Mouse (Mus musculus) right cerebral cortex, adult 2 months (tissue): Measurements from ENCODE around the gene N4bp1.

Experiments used
- DNase-seq, 2 experiments: peaks; one replicate each; pipeline ENCODE4 v3.0.0; 2021 to 2022; ENCODE audit warnings: low spot score in 2 of 2

N4bp1 gene

DNA sequence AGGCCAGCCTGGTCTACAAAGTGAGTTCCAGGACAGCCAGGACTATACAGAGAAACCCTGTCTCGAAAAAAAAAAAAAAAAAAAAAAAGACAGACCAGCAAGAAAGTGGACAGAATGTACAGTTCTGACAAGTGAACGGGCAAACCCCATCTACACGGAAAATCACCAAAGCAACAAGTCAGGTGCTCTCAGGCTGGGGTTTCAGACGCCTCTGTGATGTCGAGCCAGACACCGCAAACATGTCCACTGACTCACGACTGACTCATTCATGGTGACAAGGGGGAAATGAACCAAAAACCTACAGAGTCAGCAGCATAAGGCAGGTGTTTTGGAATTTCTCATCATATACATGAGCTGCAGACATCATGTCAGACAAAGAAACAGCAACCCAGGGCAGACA, 28.8 kb downstream of the N4bp1 start:
- DNase-seq = peak in 1 of 2 experiments; percentile 41

DNA sequence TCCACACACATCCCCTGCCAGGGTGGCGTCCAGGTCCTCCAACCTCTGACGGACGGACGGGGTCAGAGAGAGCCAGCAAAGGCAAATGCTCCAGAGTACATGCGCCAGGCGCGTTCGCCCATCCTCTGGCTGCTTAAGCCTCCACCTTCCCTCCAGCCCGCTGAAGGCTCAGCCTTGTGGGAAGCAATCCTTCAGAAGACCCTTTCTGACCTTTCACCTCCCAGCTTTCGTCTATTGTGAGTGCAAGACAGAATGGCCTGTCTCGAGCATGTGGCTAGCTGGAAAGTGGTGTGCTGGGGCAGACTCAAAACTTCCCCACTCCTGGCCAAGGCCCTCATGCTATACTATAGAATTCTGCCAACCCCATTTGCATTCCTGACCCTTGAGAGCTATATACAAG, 30.4 kb downstream of the N4bp1 start:
- no peak for DNase-seq

DNA sequence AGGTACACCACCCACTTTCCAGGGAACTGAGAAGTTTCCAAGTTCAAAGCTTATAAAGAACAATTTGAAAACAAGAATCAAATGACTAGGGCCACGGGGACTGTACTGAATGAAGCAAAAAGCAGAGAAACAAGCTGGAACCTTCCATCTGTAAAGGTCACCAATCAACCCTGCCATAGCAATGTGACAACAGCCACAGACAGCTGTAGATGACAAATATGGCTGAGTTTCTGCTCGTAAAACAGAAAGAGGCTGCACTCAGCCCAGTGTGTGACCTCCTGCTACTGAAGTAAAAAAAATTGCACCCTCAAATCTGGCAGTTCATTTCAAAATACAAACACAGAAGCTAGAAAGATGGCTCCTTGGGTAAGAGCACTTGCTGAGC, 31.1 kb downstream of the N4bp1 start:
- no peak for DNase-seq

DNA sequence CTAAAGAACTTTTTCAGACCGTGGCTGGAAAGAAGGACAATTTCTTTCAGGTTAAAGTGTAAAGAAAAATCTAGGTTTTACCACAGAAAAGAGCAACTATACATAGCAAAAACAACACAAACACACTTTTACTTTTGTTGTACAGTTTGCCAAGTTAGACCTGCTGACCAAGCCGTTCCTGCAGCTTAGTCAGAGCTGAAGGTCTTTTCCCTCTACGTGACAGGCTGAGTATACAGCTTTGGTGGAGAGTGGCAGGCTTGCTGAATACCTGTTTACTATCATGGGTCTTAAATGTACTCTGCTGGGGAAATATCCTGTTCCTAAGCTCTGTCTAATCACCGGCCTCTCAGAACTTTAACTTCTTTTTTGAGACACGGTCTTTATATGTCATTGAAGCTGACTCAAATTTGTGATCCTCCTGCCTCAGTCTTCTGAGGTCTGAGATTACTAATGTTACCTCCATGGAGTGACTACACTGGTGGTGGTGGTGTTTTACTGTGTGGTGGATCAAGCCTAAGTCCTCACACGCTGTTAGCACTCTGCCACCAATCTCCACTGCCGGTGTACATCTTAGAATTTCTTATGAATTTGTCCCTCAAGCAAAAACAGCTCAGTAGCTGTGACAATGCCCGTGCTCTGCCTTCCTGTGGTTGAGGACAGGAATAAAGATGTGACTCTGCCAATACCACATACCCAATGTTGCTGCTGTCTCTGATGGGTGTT, 31.6 kb downstream of the N4bp1 start:
- no peak for DNase-seq

DNA sequence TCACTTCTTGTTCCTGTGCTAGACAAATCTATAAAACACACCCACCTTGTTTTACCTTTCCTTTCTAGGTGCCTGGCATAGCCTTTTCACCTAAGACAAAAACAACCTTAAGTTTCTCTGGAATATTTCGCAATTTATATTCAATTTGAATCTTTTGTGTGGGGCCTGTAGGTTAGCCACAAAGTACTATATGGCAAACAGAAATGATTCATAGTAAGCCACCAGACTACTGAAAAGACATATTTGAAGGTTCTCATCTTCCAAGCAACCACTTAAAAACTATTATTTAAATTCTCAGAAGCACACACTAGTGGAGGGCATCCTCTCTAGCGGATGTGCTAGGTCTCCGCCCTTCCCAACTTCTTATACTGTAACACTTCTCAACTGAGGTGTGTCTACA, 32.6 kb downstream of the N4bp1 start:
- DNase-seq = no peak

DNA sequence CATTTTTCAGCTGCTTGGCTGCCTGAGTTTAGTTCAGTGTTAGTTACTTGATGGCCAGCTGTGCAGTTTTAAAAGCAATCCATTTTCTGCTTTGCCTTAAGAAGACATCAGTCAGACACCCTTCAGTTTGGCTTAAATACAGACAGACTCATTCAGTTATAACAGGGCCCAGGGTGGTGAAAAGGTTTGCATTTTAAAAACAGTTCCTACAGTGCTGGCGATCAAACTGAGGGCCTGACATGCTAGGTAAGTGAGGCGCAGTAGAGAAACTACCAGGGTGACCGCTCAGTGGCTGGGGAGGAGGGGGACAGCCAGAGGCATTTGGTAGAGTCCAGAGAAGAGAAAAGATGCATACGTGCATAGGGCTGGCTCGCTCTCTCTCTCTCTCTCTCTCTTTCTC, 36.2 kb downstream of the N4bp1 start:
- DNase-seq = no peak

DNA sequence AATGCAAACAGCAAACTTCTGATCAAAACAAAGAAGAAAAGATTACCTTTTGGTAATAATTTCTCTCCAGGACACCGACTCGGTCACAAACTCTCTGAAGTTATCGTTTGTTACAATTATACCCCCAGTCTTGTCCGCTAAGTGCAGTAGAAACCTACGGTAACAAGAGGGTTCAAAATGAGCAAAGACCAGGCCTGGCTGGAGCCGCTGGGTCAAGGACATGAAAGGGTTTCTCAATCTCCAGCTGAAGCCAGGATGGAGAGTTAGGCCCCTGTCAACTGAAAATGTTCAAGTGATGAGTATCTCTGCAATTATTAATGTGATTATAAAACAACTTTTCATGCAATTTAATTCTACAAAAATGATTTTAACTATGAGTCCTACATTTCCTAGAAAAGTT, 36.7 kb downstream of the N4bp1 start:
- DNase-seq = no peak

DNA sequence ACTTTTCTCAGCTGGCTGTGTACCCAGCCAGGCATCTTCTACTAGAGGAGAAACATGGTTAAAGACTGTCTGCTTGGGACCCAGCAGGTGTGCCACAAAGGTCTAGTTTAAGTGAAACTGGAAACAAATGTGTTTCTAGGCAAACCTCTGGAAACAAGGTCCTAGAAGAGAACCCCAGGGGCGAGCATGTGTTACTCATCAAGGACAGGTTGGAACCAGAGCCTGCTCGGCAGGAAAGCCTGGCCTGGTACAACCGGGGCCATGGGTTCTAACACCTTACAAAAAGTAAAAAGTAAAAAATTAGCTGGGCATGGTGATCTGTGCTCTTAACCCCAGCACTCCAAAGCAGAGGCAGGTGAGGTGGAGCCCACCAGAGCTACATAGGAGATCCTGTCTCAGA, 38.0 kb downstream of the N4bp1 start:
- DNase-seq = no peak

DNA sequence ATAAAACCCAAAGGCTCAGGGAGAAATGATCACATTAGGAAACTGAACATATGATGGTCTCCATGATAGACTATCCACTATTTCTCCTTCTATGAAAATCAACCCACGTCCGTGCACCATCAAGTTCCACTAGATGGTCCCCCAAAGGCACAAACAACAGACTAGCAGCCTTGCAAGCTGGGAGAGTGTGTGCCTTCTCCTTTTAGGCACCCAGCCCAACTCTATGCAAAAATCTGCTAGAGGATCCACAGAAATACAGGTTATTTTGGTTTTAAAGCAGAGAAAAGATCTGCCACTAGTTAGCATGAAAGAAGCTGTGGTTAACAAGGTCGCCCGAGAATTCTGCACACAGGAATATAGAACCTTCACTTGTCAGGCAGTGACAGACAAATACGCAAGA, 39.2 kb downstream of the N4bp1 start:
- DNase-seq = no peak

DNA sequence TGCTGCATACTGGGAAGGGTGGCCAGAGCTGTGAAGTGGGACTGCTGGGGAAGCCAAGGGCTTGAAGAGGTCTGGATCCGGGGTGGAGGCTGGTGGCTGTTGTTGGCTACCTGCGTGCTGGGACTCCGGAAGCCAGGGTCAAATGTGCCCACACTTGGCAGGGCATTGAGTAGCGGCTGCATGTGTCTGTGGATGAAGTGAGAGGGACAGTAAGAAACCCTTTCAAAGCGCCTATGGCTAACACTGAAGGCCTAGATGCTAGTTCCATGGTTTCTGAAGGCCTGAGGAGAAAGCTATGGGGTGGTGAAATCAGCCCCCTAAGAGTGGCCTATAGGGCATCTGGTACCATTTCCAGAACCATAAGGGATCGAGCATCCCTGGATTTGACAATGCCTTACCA, 40.2 kb downstream of the N4bp1 start:
- DNase-seq = no peak

DNA sequence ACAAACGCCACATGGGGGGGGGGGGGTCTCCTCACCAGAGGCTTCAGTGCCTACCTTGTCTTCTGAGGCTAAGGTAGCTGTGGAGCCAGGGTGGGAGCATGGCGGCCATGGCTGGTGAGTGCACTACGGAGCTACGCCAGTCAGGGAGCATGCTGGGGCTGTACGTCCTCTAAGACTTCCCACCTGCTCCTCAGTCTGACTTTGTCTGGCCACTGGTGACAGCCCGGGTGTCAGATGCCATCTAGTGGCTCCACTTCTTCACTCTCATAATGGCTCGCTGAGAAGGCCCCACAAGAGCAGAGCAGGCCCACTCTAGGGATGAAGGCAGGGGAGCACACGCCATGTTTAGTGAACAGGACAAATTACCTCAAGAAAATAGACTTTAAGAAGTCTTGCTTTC, 41.2 kb downstream of the N4bp1 start:
- peak; percentile 32 to 39 for DNase-seq

DNA sequence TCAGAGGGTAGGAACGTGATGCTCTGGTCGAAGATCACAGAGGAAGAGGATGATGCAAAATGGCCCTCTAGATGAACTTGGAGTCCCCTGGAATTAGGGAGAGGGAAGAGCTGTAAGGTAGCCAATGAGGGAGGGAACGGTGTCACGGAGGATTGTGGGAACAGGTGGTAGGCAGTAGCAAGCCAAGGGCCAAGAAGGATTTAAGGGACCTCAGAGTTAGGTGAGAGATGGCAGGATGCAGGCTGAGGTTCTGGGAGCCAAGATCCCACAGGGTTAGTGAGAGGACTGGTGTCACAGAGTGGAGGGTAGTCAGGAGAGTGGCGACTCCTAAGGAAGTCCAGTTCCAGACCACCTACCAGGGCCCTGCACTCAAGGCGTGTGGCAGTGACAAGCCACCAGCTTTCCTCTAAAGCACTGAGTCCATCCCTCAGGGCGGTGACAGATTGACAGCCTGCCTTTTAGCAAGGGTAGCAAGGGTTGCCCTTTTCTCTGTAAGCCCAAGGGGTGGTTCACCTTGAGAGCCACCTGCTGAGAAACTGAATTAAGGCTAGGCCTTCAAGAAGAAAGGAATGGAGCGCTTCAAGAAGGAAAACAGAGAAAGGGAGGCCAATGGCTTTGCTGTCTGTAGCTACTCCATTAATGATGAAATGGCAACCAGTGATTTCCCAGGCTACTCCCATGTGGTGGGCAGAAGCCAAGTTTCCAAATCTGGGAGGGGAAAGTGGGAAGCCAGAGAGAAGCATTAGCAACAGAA, 43.3 kb downstream of the N4bp1 start:
- DNase-seq = no peak

DNA sequence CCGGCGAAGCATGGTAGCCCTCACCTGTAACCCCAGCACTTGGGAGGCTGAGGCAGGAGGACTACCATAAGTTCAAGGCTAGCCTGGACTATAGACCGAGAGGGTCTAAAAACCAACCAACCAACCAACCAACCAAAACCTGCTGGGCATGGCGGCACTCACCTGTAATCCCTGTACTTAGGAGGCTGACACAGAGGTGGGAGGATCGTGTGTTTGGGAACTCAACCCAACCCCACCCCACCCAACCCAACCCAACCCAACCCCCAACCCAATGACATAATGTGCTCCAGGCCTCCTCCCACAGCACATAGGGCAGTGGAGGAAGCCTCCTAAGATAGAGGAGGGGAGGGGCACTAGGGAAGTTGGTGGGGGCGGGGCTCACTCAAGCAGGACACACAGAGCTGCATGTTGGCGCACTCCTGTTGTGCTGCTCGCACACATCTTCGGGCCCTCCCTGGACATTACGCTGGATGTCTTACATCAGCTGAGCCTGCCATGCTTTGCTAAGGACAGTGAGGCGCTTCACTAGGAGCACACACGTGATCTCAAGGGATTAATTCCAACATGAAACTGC, 44.9 kb downstream of the N4bp1 start:
- no peak for DNase-seq

DNA sequence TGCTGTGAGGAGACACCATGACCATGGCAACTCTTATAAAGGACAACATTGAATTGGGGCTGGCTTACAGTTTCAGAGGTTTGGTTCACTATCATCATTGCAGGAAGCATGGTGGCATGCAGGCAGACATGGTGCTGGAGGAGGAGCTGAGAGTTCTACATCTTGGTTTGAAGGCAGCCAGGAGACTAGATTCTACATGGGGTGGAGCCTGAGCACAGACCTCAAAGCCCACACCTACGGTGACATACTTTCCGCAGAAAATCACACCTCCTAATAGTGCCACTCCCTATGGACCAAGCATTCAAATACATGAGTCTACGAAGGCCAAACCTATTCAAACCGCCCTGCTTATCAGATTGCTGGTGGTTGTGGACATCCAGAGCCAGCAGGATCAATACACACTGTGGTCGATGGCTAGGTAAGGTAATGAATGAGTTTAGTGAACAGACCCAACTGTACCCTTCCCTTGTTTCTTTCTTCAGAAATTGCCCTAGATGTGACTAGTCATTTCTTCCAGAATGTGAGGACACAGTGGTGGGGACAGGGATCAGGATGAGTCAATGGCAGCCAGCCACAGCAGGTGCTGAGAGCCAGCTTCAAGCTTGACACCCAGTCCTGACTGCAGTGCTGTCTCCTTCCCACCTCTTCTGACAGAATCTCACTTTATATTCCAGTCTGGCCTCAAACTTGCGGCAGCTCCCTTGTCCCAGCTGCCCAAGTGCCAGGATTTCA, 46.2 kb downstream of the N4bp1 start:
- DNase-seq = no peak

DNA sequence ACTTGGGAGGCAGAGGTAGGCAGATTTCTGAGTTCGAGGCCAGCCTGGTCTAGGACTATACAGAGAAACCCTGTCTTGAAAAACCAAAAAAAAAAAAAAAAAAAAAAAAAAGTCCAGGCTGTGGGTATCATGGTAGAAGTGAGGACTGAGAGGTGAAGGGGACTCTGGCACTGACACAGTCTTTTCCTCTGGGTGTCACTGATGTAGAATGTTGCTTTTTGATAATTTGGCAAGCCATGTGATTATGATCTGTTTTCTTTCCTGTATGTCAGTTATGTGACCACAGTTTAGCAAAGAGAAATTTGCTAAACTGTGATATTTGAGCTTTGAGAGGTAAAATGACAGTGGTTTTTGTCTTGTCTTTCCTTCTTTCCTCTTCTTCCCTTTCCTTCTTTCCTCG, 47.8 kb downstream of the N4bp1 start:
- DNase-seq = no peak

DNA sequence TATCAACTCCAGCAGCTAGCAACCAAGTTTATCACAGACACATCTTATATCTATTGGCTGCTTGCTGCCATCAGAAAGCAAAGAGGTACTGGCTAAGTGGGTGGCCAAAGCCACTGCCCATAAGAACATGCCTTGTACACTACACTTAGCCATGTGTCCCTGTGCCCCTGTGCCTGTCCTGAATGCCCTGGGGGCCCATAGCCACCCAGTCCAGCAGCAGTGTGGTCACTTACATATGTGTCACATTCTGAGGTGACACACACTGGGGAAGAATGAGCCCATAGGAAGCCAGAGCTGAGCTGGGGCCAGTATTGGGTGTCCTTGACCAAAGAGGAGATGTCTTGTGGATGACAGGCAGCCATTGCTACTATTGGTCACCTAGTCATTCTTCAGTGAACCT, 49.2 kb downstream of the N4bp1 start:
- DNase-seq = no peak

DNA sequence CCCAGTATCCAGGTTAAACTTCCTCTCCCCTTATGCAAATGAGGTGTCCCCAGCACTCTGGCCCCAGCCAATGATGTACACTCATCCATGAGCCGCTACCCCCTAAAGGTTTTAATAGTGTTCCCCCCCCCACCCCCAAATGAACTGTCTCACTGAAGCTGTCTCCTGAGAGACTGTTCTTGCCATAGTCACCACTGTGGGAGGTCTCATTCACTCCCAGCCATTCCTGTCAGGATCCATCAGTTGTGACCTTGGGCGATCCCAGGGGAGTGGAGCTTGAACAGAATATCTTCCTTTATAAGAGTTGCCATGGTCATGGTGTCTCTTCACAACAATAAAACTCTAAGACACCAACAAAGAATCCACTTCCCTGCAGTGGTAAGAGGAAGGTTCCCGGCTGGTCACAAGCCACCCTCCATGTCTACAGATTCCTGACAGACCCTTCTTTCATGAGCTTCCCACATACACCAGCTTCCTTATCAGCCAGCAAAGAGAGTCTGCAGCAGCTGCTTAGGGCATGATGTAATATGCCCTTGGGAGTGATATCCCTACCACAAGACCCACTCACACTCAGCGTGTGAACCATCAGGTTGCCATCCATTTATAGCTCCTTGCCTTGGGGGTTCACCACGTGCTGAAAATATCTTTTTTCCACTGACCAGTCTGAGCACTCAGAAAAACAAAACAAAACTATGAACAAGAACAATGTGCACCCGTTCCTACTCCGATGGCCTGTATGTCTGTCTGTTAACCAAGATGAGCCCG, 50.4 kb downstream of the N4bp1 start:
- no peak for DNase-seq

DNA sequence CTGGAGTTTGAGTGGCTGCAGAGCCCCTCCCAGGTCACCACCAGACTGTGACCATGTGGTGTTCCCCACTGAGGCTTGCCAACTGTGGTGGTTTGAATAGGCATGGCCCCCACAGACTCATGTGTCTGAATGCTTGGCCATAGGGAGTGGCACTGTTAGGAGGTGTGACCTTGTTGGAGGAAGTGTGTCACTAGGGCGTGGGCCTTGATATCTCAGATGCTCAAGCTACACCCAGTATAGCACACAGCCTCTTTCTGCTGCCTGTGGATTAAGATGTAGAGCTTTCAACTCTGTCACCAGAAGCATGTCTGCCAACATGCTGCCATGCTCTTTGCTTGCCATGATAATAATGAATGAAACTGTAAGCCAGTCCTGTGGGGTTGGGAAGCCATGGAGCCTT, 51.1 kb downstream of the N4bp1 start:
- DNase-seq = no peak

DNA sequence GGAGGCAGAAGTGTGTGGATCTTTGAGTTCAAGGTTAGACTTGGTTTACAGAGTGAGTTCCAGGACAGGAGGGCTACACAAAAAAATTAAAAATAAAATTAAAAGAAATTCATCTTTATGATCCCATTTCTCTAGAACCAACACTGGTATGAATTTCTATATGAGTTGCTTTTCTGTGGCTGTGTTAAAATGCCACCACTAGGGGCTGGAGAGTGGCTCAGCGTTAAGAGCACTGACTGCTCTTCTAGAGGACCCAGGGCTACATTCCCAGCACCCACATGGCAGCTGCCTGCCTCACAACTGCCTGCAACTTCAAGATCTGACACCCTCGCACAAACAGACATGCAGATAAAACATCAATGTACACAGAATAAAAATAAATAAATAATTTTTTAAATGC, 56.1 kb downstream of the N4bp1 start:
- DNase-seq = no peak

DNA sequence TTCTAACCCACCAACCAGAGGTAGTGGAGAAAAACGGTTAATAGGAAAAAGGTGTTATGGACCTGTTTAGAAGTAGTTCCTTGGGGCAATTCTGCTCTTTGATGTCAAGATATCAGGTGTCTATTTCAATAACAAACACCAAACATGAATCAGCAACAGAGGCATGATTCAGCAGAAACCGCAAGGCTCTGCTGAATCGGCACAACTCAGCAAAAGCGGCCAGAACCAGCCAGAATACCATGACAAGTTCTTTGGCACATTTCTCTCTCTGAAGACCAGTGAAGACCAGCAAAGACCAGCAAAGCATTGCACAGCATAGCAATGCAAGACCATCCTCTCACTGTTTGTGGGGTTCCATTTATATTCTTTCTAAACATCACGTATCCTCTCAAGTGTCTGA, 57.9 kb downstream of the N4bp1 start:
- DNase-seq = no peak

DNA sequence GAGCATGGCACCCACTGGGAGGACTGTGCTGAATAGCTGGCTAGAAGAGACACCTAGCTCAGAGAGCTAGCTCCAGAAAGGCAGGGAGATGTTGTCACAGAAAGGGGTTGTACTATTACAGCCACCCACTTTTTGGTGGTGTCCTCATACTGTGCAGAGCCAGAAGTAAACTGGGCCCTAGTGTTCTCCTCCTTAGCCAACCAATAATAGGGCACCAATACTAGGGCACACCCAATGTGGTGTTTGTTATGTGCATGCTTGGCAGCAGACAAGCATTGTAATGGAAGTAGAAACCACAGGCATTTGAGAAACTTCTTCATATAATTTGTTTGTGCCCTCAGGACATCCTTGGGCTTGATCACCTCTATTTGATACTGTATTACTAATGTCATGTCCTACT, 58.5 kb downstream of the N4bp1 start:
- no peak for DNase-seq
